Mouse (Mus musculus) gastrocnemius, postnatal 14 days (tissue): ENCODE results near the gene Galnt10. TPM values are rescaled to one million over a fixed set of nuclear protein-coding genes. Genes with fewer than 3 reads are reported as not detected.
A peak's percentile ranks its signal among the peaks of the same experiment; 100 is the strongest.

Source experiments
- DNase-seq: peaks from one replicate; pipeline ENCODE4 v3.0.0; 2021; ENCODE audit warnings: mixed read lengths
- intact Hi-C: fragments of 180-260 bp; cut with DNase I; formaldehyde crosslinking; loops from one replicate; pipeline ENCODE4 v1.15.1; 2025; ENCODE audit warnings: low total_unique reads
- total RNA-seq, 2 experiments: library from RNA; stranded (reverse); gene quantifications; 2 replicates each; pipeline ENCODE4 v1.2.3; 2021

Galnt10 gene
- total RNA-seq, 2 experiments from 2014 or later, result 11.3 to 12.4 TPM

- intact Hi-C loops, result no loop called here
- no peak for DNase-seq
Observed at GRCm38 (mm10) chr11:57766617-57767016, 121.4 kb downstream of the Galnt10 start.

DNA sequence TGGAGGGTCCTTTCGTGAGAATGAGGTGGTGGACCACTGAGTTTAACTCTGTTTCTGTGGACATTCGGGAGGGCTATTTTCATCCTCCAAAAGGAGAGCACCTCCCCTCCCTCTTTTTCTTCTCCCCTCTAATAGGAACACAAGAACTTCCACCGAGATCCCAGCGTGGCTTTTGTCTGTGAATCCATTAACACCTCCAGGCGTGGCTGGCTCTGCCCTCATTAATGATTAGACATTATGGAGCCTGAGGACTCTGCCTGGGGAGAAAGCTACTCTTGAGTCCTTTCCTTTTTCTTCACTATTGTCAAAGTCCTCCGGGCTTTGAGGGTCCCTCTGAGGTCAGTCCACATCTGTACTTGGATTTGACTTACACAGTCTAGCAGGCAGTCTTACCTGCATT, 121.9 kb downstream of the Galnt10 start:
- intact Hi-C loops, result no loop called here
- DNase-seq, result no peak

GRCm38 (mm10) chr11:57770776-57771175, 125.5 kb downstream of the Galnt10 start:
- intact Hi-C loops, result no loop called here

GRCm38 (mm10) chr11:57771676-57772075, 126.4 kb downstream of the Galnt10 start:
- intact Hi-C loops, result no loop called here

More at GRCm38 (mm10) chr11:57770776-57771175, 125.5 kb downstream of the Galnt10 start:
- no peak for DNase-seq

DNA sequence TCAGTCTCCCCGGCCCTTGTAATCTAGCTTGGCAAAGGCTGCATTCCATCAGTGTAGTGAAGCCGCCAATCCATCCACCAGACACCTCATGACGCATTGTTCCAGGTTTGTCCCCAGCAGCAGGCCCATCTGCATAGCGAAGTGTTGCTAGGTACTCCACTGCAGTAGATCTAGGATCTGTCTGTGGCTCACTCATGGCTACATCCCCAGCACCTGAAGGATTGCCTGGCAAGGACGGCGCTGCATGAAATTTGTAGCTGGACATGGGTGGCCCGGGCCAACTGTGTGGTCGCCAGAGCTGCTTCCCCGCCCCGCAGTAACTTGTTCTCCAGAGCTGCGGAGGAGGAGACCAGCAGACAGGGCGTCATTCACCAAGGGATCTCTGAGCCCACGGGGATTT, 128.2 kb downstream of the Galnt10 start:
- intact Hi-C loops, result no loop called here
- no peak for DNase-seq

More at GRCm38 (mm10) chr11:57771676-57772075, 126.4 kb downstream of the Galnt10 start:
- no peak for DNase-seq

DNA sequence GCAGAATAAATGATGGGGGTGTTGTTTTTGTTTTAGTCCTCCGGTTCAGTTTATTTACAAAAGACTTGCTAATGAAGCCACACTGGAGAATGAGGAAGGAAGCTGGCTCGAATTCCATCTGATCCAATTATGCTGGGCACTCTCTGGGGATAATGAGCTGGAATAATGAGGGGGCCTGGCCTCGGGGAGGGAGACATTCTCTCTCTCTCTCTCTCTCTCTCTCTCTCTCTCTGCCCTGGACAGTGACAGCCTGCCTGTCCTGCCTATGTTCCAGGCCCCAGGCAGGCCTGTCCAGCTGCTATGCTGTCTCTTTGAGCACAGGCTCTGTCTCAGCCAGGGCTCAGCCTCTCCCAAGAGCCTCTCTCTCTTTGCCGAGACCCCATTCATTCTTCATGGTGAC, 128.7 kb downstream of the Galnt10 start:
- intact Hi-C loops, result no loop called here
- no peak for DNase-seq

DNA sequence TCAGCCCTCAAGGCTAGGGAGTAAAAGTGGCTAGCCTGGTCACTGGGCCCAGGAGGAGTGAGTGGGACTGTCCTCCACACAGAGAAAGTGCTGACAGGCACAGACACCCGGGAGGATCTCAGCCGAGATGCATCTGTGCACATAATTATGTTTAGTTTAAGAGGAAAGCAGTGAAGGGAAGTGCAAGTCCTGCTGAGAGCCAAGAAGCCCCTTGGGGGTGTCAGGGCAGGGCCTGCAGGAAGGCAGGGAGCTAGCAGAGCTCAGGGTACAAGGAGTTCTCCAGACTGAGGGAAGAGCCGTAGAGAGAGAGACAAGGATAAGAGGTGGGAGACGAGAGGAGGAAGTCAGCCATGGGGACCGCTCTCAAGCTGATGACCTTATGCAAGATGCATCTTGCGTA, 130.6 kb downstream of the Galnt10 start:
- intact Hi-C loops, result loop anchor here (5.0 kb wide), 1 partner anchor 159 kb away; no protein-coding TSS in a partner anchor
- DNase-seq, result no peak

- intact Hi-C loops, result loop anchor here (5.0 kb wide), 1 partner anchor 159 kb away; no protein-coding TSS in a partner anchor
- no peak for DNase-seq
Observed at GRCm38 (mm10) chr11:57776546-57776945, 131.3 kb downstream of the Galnt10 start.

DNA sequence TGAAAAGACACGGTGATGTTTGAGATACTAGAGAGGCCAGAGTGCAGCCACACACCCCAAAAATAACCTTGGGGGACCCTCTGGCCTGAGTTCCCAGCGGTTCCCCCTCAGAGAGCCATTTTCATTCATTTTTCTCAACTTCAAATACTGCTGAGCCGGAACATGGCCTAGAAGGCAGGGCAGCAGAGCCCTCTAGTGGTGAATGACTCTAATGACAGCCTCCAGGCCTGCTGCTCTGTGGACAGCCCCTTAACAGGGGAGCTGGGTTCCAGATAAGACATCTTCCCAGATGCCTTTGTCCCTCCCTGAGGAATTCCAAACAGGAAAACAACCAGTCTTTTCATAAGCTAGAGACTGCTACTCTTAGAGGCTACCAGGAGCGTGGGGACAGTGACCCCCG, 133.1 kb downstream of the Galnt10 start:
- peak; percentile 34 for DNase-seq
- intact Hi-C loops, result loop anchor here (5.0 kb wide), 1 partner anchor 161 kb away; no protein-coding TSS in a partner anchor

GRCm38 (mm10) chr11:57779824-57780223, 134.6 kb downstream of the Galnt10 start:
- DNase-seq, result no peak
- intact Hi-C loops, result loop anchor here (1.0 to 10.0 kb wide), 4 partner anchors 155 to 305 kb away; no protein-coding TSS in a partner anchor

- DNase-seq, result peak; percentile 39
- intact Hi-C loops, result loop anchor here (10.0 kb wide), 2 partner anchors 148 to 312 kb away; no protein-coding TSS in a partner anchor
Observed at GRCm38 (mm10) chr11:57786616-57787418, 141.6 kb downstream of the Galnt10 start.

GRCm38 (mm10) chr11:57787913-57788312, 142.7 kb downstream of the Galnt10 start:
- peak; percentile 32 for DNase-seq
- intact Hi-C loops, result loop anchor here (10.0 kb wide), 2 partner anchors 147 to 313 kb away; no protein-coding TSS in a partner anchor

DNA sequence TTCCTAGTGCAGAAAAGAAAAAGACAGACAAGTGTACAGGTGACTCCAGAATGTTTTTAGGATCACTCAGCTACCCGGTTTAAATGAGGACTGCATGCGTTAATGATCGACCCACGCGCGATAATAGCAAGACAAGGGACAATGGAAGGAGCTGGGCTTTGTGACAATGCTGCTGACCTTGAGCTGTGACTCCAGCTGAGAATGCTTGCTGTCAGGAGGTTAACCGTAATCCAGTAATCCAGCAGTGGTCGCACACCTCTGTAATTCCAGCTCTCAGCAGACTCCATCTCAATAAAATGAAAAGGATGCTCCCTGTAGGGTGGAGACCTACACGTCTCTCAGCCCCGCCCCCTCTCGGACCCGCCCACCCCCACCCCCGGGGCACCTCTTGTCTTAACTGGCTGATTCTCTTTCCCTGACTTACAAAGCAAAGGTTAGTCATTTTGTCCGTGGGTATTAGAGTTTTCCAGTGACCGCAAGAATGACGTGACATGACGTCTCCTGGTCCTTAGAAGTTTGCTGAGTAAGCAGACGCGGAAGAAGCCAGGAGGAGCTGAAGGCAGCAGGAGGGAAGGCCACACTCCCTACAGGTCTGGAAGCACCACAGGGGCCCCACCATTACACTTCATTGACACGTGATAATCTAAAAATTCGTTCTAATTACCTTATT, 145.8 kb downstream of the Galnt10 start:
- DNase-seq, result no peak
- intact Hi-C loops, result no loop called here

DNA sequence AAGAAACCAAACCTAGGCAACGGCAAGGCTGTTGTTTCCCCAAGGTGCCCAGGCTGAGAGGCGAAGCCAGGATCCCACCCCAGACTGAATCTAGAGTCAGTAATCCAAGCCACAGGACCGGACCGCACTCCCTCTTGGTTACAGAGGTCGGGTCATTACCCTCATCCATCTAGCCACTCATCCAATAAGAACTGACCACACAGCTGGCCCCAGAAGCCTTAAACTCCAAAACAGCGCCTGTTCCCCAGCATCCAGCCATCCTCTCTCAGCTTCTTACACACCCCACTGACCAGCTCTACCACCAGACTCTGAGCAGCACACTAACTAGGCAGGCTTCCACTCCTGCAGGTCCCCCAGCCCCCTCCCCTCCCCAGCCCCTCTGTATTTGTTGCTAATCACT, 149.8 kb downstream of the Galnt10 start:
- intact Hi-C loops, result no loop called here
- DNase-seq, result no peak

- intact Hi-C loops, result no loop called here
- no peak for DNase-seq
Observed at GRCm38 (mm10) chr11:57797828-57798227, 152.6 kb downstream of the Galnt10 start.

GRCm38 (mm10) chr11:57799456-57799855, 154.2 kb downstream of the Galnt10 start:
- intact Hi-C loops, result no loop called here

GRCm38 (mm10) chr11:57800266-57800951, 155.2 kb downstream of the Galnt10 start:
- no peak for DNase-seq
- intact Hi-C loops, result no loop called here

More at GRCm38 (mm10) chr11:57799456-57799855, 154.2 kb downstream of the Galnt10 start:
- no peak for DNase-seq

DNA sequence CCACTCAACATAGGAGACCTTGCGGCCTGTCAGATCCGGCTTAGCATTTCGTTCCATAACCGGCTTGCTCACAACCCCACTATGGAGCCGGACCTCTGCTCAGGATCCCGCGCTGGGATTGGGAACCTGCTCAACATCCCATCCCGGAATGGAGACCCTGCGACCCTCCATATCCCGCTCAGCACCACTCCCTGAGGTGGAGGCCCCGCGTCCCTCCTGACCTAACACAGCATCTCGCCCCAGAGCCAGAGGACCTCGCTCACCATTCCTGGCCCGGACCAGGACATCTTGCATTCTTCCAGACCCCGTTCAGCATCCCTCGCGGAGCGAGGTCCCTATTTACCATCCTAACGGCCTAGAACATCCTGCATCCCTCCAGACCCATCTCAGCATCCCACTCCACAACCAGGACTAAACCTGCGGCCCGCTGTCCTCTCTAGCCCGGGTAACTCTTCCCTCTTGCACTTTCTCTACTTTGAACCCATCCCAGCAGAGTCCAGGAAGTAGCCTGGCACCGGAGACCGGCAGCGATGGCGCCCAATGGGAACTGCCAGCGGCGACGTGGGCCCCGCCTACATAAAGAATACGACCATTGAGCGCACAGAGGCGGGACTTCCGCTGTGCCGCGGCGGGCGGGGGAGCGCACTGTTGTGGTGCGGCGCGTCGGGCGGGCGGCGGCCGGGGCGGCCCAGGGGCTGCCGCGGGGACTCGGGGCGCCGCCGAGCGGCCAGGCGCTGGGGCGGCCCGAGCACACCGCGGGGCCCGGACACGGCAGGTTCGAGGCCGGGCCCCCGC, 155.9 kb downstream of the Galnt10 start, which contains the start of gene Sap30l:
TSS of gene Sap30l (plus strand) at position 667 of the 795 bp plus-strand sequence.
- DNase-seq, result peak; percentile 97
- intact Hi-C loops, result no loop called here
